In the genomic region with DNA sequence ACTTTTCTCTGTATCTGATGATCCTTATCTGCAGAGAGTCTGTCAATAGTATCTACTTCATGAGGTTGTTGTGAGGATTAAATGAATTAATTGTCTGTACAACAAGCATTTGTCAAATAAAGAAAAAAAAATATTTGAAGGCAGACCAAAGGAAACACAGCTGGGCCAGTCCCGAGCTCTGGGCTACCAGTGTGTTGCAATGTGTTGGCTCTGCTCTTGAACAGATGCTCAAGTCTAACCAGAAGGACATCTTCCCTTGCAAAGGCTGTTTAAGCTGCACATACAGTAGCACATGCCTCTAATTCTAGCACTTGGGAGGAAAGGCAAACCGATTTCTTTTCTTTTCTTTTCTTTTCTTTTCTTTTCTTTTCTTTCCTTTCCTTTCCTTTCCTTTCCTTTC, we compare ENCODE assay signal across 17 mouse cellular contexts. TPM values are rescaled to one million over a fixed set of nuclear protein-coding genes. Genes with fewer than 3 reads are reported as not detected.
DNase-seq lines count a peak whose midpoint lies in the region; ATAC-seq lines count a peak whose summit lies in the region.
"Had no signal": no experiment of that assay in that cellular context is flagged by ENCODE, and none has a peak within 500 bp of the region (broad histone marks: within the 10 kb centered on the region; RNA-seq: fewer than 3 reads in every experiment).

No protein-coding gene starts in this region.

- no peaks in the 10 kb centered on the region for H3K9me3 ChIP-seq in heart, embryonic 11.5 days (replicated peaks; ENCODE audit: control insufficient read depth, low read length)
- H3K9me3 ChIP-seq in intestine, embryonic 15.5 days: no peaks in the 10 kb centered on the region
- H3K9me3 ChIP-seq: embryonic facial prominence, embryonic 13.5 days; hindbrain, embryonic 15.5 days; limb, embryonic 13.5 days; liver, embryonic 15.5 days; midbrain, embryonic 13.5 days had no signal

- H3K36me3 ChIP-seq in heart, embryonic 11.5 days (ENCODE audit: control insufficient read depth, insufficient read depth, low read length): no peaks in the 10 kb centered on the region
- no peaks in the 10 kb centered on the region for H3K36me3 ChIP-seq in intestine, embryonic 15.5 days
- H3K36me3 ChIP-seq: embryonic facial prominence, embryonic 13.5 days; hindbrain, embryonic 15.5 days; limb, embryonic 13.5 days; liver, embryonic 15.5 days; midbrain, embryonic 13.5 days had no signal

- intact Hi-C loops in heart, postnatal 14 days (cut with DNase I): no loop called here

- DNase-seq in adrenal gland, postnatal 14 days: peak; percentile 11
- DNase-seq in adrenal gland, adult 18-20 months (ENCODE audit: low spot score in 2 of 2): no peak
- DNase-seq in heart, postnatal 14 days: peak; percentile 18 to 21
- peak; percentile 33 for DNase-seq in lung, postnatal 25 days (ENCODE audit: low spot score)
- DNase-seq in lung, postnatal 14 days: no peak
- no peak for DNase-seq in kidney, adult 9 months
- DNase-seq: cerebellum, adult 8-10 months; thymus, postnatal 36 days had no signal

- H3K27ac ChIP-seq in heart, embryonic 11.5 days (ENCODE audit: low read depth, low read length): no peak overlapping the region
- H3K27ac ChIP-seq in intestine, embryonic 15.5 days: no peak overlapping the region
- H3K27ac ChIP-seq: embryonic facial prominence, embryonic 13.5 days; hindbrain, embryonic 15.5 days; limb, embryonic 13.5 days; liver, embryonic 15.5 days; midbrain, embryonic 13.5 days had no signal

- no peak overlapping the region for H3K9ac ChIP-seq in heart, embryonic 11.5 days (ENCODE audit: low read depth, low read length)
- H3K9ac ChIP-seq in intestine, embryonic 15.5 days: no peak overlapping the region
- H3K9ac ChIP-seq: embryonic facial prominence, embryonic 13.5 days; hindbrain, embryonic 15.5 days; limb, embryonic 13.5 days; liver, embryonic 15.5 days; midbrain, embryonic 13.5 days had no signal

- H3K27me3 ChIP-seq in heart, embryonic 11.5 days (ENCODE audit: control insufficient read depth, insufficient read depth, low read length): no peaks in the 10 kb centered on the region
- no peaks in the 10 kb centered on the region; the same call in 1 of the 2 replicates for H3K27me3 ChIP-seq in intestine, embryonic 15.5 days (replicated peaks)
- H3K27me3 ChIP-seq: CH12.LX; embryonic facial prominence, embryonic 13.5 days; hindbrain, embryonic 15.5 days; limb, embryonic 13.5 days; liver, embryonic 15.5 days; midbrain, embryonic 13.5 days had no signal

- no peak overlapping the region for H3K4me2 ChIP-seq in heart, embryonic 11.5 days
- H3K4me2 ChIP-seq in intestine, embryonic 15.5 days (replicated peaks): no peak overlapping the region
- H3K4me2 ChIP-seq: embryonic facial prominence, embryonic 13.5 days; hindbrain, embryonic 15.5 days; limb, embryonic 13.5 days; liver, embryonic 15.5 days; midbrain, embryonic 13.5 days had no signal

- 0 out of 2 replicates have a peak, but pooled peaks cover 2% of the 10 kb centered on the region for H3K4me1 ChIP-seq in heart, embryonic 11.5 days (ENCODE audit: control insufficient read depth, insufficient read depth, low read length)
- H3K4me1 ChIP-seq in intestine, embryonic 15.5 days (replicated peaks): no peaks in the 10 kb centered on the region
- H3K4me1 ChIP-seq: embryonic facial prominence, embryonic 13.5 days; hindbrain, embryonic 15.5 days; limb, embryonic 13.5 days; midbrain, embryonic 13.5 days had no signal

- no peak overlapping the region for H3K4me3 ChIP-seq in heart, embryonic 11.5 days (ENCODE audit: low read depth, low read length)
- H3K4me3 ChIP-seq in intestine, embryonic 15.5 days (replicated peaks): no peak overlapping the region
- H3K4me3 ChIP-seq: embryonic facial prominence, embryonic 13.5 days; hindbrain, embryonic 15.5 days; limb, embryonic 13.5 days; liver, embryonic 15.5 days; midbrain, embryonic 13.5 days had no signal

- WGBS in heart, embryonic 11.5 days (ENCODE audit: insufficient replicate concordance): 77% methylated on average over 2 of the region's 2 CpGs
- WGBS in intestine, embryonic 15.5 days: 69% methylated on average over 2 of the region's 2 CpGs

- ATAC-seq in heart, embryonic 11.5 days (replicated peaks; ENCODE audit: insufficient number of reproducible peaks, low FRiP score, low TSS enrichment): no peak
- no peak for ATAC-seq in intestine, embryonic 15.5 days
- ATAC-seq: intestine, postnatal 0 days; midbrain, embryonic 13.5 days had no signal

RNA-seq across cellular contexts. Expression of gene Cecr2, which starts 37.2 kb away (rescaled TPM):
- total RNA-seq in adrenal gland, postnatal 14 days (2021): 16.3 and 20.4 TPM in 2 replicates
- 1 to 10 TPM; 6.1 to 7.9 TPM for total RNA-seq in adrenal gland, adult 18-20 months (2021)
- total RNA-seq in heart, postnatal 14 days (2021): 10 to 100 TPM; 13.4 to 17.1 TPM
- polyA plus RNA-seq in heart, embryonic 11.5 days (2014; fragmentation: Nextera tagmentation; extraction: Ambion mirVana): 3.0 and 4.2 TPM in 2 replicates
- 0.88 and 1.2 TPM in 2 replicates for polyA plus RNA-seq in intestine, embryonic 15.5 days (2015; fragmentation: Nextera tagmentation; extraction: Ambion mirVana)

Comparison
In these comparisons a context has a peak if more than half of its experiments do, and no peak if none do; other contexts are left out.
1. DNase-seq: peak in adrenal gland, postnatal 14 days (single experiment), heart, postnatal 14 days (2 of 2) and lung, postnatal 25 days (single experiment); none in adrenal gland, adult 18-20 months (0 of 2), lung, postnatal 14 days (single experiment) and kidney, adult 9 months (single experiment).